Mouse (Mus musculus) forebrain, embryonic 11.5 days (tissue): ENCODE measurements at regions not wholly inside any gene's neighbourhood (a gene's known extent, or its start where the extent isn't known, plus 50 kb on each side); places are given as distances from the start of the nearest gene placed in this dataset.
A peak's percentile ranks its signal among the peaks of the same experiment; 100 is the strongest.

Source experiments
- ATAC-seq: fragments of 200-750 bp; cut with Nextera tagmentation; replicated peaks from 2 replicates; pipeline ENCODE4 v1.8.0; 2017; ENCODE audit warnings: moderate TSS enrichment; ENCODE audit not compliant: low FRiP score
- DNase-seq: peaks from one replicate; pipeline ENCODE4 v3.0.0-alpha.2; 2017; ENCODE audit warnings: low spot score
- H3K27ac ChIP-seq: fragments of 300-500 bp; sonication (generic); 2 replicates; pipeline ENCODE4 v1.5.1; 2014; ENCODE audit warnings: low read depth, low read length
- H3K27me3 ChIP-seq: fragments of 300-500 bp; sonication (generic); 2 replicates; pipeline ENCODE4 v1.6.1; 2014; ENCODE audit warnings: mild to moderate bottlenecking, low read length, mixed read lengths; ENCODE audit not compliant: control insufficient read depth, insufficient read depth
- H3K36me3 ChIP-seq: fragments of 300-500 bp; sonication (generic); 2 replicates; pipeline ENCODE4 v1.6.1; 2014; ENCODE audit warnings: mild to moderate bottlenecking, low read length, moderate library complexity, mixed read lengths; ENCODE audit not compliant: control insufficient read depth, insufficient read depth
- H3K4me1 ChIP-seq: fragments of 300-500 bp; sonication (generic); replicated peaks from 2 replicates; pipeline ENCODE4 v1.6.1; 2014; ENCODE audit warnings: low read length, mixed read lengths; ENCODE audit not compliant: control insufficient read depth, insufficient read depth
- H3K4me2 ChIP-seq: fragments of 300-500 bp; sonication (generic); 2 replicates; pipeline ENCODE4 v1.6.1; 2014; ENCODE audit warnings: low read depth, mild to moderate bottlenecking, low read length, moderate library complexity, mixed read lengths; ENCODE audit not compliant: severe bottlenecking
- H3K4me3 ChIP-seq: fragments of 300-500 bp; sonication (generic); 2 replicates; pipeline ENCODE4 v1.5.1; 2014; ENCODE audit warnings: low read depth, low read length
- H3K9ac ChIP-seq: fragments of 300-500 bp; sonication (generic); 2 replicates; pipeline ENCODE4 v1.6.1; 2014; ENCODE audit warnings: low read length
- H3K9me3 ChIP-seq: fragments of 300-500 bp; sonication (generic); 2 replicates; pipeline ENCODE4 v1.6.1; 2016; ENCODE audit warnings: low read length, mixed read lengths; ENCODE audit not compliant: control insufficient read depth
- WGBS: fragments of 180-500 bp; shearing (Covaris S2); extraction: QIAGEN DNeasy Blood & Tissue Kit; methylation state at CpG from one replicate; pipeline ENCODE4 v1.1.7; 2014; 5-methylcytosine and 5-hydroxymethylcytosine counted together

GRCm38 (mm10) chr3:149313217-149313616 lies 322.9 kb upstream of the Adgrl2 start:
- DNase-seq (no peak), ATAC-seq (peak; percentile 63)
- H3K27ac ChIP-seq: no peak overlapping the region
- no peak overlapping the region for H3K9ac ChIP-seq
- 56% methylated on average over 6 of the region's 6 CpGs for WGBS
- H3K4me1 ChIP-seq: 0 out of 2 replicates have a peak, but pooled peaks cover 2% of the 10 kb centered on the region
- no peak overlapping the region for H3K4me3 ChIP-seq
- no peak overlapping the region for H3K4me2 ChIP-seq
- no peaks in the 10 kb centered on the region for H3K36me3 ChIP-seq
- H3K27me3 ChIP-seq: no peaks in the 10 kb centered on the region
- H3K9me3 ChIP-seq: no peaks in the 10 kb centered on the region

- Histone ChIP-seq H3K4me3 (no peak overlapping the region), H3K9me3 (no peaks in the 10 kb centered on the region), H3K36me3 (no peaks in the 10 kb centered on the region), H3K27ac (no peak overlapping the region), H3K4me1 (0 out of 2 replicates have a peak, but pooled peaks cover 2% of the 10 kb centered on the region), H3K9ac (no peak overlapping the region), H3K4me2 (no peak overlapping the region), H3K27me3 (no peaks in the 10 kb centered on the region)
- no peak for DNase-seq
- ATAC-seq: no peak
- WGBS: 91% methylated on average over 8 of the region's 8 CpGs
Measured at GRCm38 (mm10) chr3:149311576-149311975, 321.2 kb upstream of the Adgrl2 start.

- DNase-seq (no peak), ATAC-seq (peak; percentile 80)
- no peak overlapping the region for H3K4me2 ChIP-seq
- H3K9me3 ChIP-seq: no peaks in the 10 kb centered on the region
- no peaks in the 10 kb centered on the region for H3K36me3 ChIP-seq
- 14% methylated on average over 3 of the region's 3 CpGs for WGBS
- no peak overlapping the region for H3K4me3 ChIP-seq
- H3K27me3 ChIP-seq: no peaks in the 10 kb centered on the region
- no peak overlapping the region for H3K9ac ChIP-seq
- H3K4me1 ChIP-seq: no peaks in the 10 kb centered on the region
- H3K27ac ChIP-seq: no peak overlapping the region
Measured at GRCm38 (mm10) chr3:149306709-149307108, 316.4 kb upstream of the Adgrl2 start.

- Histone ChIP-seq H3K9me3 (no peaks in the 10 kb centered on the region), H3K4me1 (no peaks in the 10 kb centered on the region), H3K27ac (0 out of 2 replicates have a peak overlapping the region, but pooled peaks have one; percentile 18), H3K4me3 (no peak overlapping the region), H3K27me3 (no peaks in the 10 kb centered on the region), H3K4me2 (no peak overlapping the region), H3K9ac (no peak overlapping the region), H3K36me3 (no peaks in the 10 kb centered on the region)
- DNase-seq: no peak
- WGBS: 19% methylated on average over 5 of the region's 5 CpGs
- ATAC-seq: peak; percentile 82
Measured at GRCm38 (mm10) chr3:149306291-149306690, 315.9 kb upstream of the Adgrl2 start.

GRCm38 (mm10) chr3:149305440-149305839 lies 315.1 kb upstream of the Adgrl2 start:
- Histone ChIP-seq H3K4me1 (no peaks in the 10 kb centered on the region), H3K9ac (no peak overlapping the region), H3K4me2 (no peak overlapping the region), H3K4me3 (no peak overlapping the region), H3K27me3 (no peaks in the 10 kb centered on the region), H3K27ac (no peak overlapping the region), H3K36me3 (no peaks in the 10 kb centered on the region), H3K9me3 (no peaks in the 10 kb centered on the region)
- DNase-seq (no peak), ATAC-seq (no peak)
- 67% methylated on average over 5 of the region's 5 CpGs for WGBS

- Histone ChIP-seq H3K27ac (no peak overlapping the region), H3K4me1 (no peaks in the 10 kb centered on the region), H3K36me3 (no peaks in the 10 kb centered on the region), H3K9me3 (no peaks in the 10 kb centered on the region), H3K27me3 (no peaks in the 10 kb centered on the region), H3K4me3 (no peak overlapping the region), H3K9ac (no peak overlapping the region), H3K4me2 (no peak overlapping the region)
- 62% methylated on average over 6 of the region's 6 CpGs for WGBS
- DNase-seq (no peak), ATAC-seq (no peak)
Measured at GRCm38 (mm10) chr3:149305011-149305413, 314.7 kb upstream of the Adgrl2 start.

- H3K4me2 ChIP-seq: no peak overlapping the region
- ATAC-seq (no peak), DNase-seq (no peak)
- H3K9me3 ChIP-seq: no peaks in the 10 kb centered on the region
- no peaks in the 10 kb centered on the region for H3K27me3 ChIP-seq
- H3K9ac ChIP-seq: no peak overlapping the region
- no peaks in the 10 kb centered on the region for H3K36me3 ChIP-seq
- no peak overlapping the region for H3K4me3 ChIP-seq
- no peaks in the 10 kb centered on the region for H3K4me1 ChIP-seq
- H3K27ac ChIP-seq: no peak overlapping the region
- 89% methylated on average over 5 of the region's 5 CpGs for WGBS
Measured at GRCm38 (mm10) chr3:149303418-149303817, 313.1 kb upstream of the Adgrl2 start.

GRCm38 (mm10) chr3:149300002-149300401 lies 309.6 kb upstream of the Adgrl2 start:
- Histone ChIP-seq H3K27me3 (no peaks in the 10 kb centered on the region), H3K4me1 (peaks cover 7% of the 10 kb centered on the region; the same call in 1 of the 2 replicates), H3K36me3 (no peaks in the 10 kb centered on the region), H3K9ac (no peak overlapping the region), H3K4me3 (no peak overlapping the region), H3K4me2 (no peak overlapping the region), H3K9me3 (no peaks in the 10 kb centered on the region), H3K27ac (no peak overlapping the region)
- WGBS: 90% methylated on average over 4 of the region's 4 CpGs
- ATAC-seq (no peak), DNase-seq (no peak)

- Histone ChIP-seq H3K36me3 (no peaks in the 10 kb centered on the region), H3K9ac (no peak overlapping the region; the same call in 1 of the 2 replicates), H3K27ac (peak overlapping the region; percentile 81), H3K4me1 (peaks cover 15% of the 10 kb centered on the region; the same call in 1 of the 2 replicates), H3K4me2 (no peak overlapping the region), H3K9me3 (no peaks in the 10 kb centered on the region), H3K4me3 (no peak overlapping the region), H3K27me3 (no peaks in the 10 kb centered on the region)
- ATAC-seq (no peak), DNase-seq (no peak)
- 40% methylated on average over 10 of the region's 10 CpGs for WGBS
Measured at GRCm38 (mm10) chr3:149296419-149296962, 306.1 kb upstream of the Adgrl2 start.
